Mouse (Mus musculus): ENCODE data around the gene Ckm. TPM values are rescaled to one million over a fixed set of nuclear protein-coding genes. Genes with fewer than 3 reads are reported as not detected.

The Ckm gene
- polyA plus RNA-seq, 1 experiment from 2014 or later = not detected

- no peak overlapping the region for H3K27ac ChIP-seq
- peak; percentile 49 for ATAC-seq
- WGBS = 36% methylated on average over 3 of the region's 3 CpGs
These were observed 38.8 kb downstream of the Ckm start for GRCm38 (mm10) chr7:19443344-19443743.

GRCm38 (mm10) chr7:19444801-19445200 is 40.2 kb downstream of the Ckm start:
- Histone ChIP-seq H3K4me2 (no peak overlapping the region), H3K27ac (no peak overlapping the region), H3K36me3 (ENCODE audit: poor library complexity, severe bottlenecking) (peaks cover 88% of the 10 kb centered on the region), H3K4me3 (no peak overlapping the region), H3K9me3 (replicated peaks) (no peaks in the 10 kb centered on the region), H3K27me3 (no peaks in the 10 kb centered on the region), H3K9ac (no peak overlapping the region), H3K4me1 (no peaks in the 10 kb centered on the region)
- 89% methylated on average over 12 of the region's 12 CpGs for WGBS
- ATAC-seq = no peak

More at GRCm38 (mm10) chr7:19443344-19443743, 38.8 kb downstream of the Ckm start:
- peaks cover 78% of the 10 kb centered on the region for H3K36me3 ChIP-seq (ENCODE audit: poor library complexity, severe bottlenecking)
- no peaks in the 10 kb centered on the region for H3K27me3 ChIP-seq
- no peak overlapping the region for H3K4me3 ChIP-seq
- no peaks in the 10 kb centered on the region for H3K4me1 ChIP-seq
- H3K9me3 ChIP-seq (replicated peaks) = no peaks in the 10 kb centered on the region
- H3K9ac ChIP-seq = no peak overlapping the region
- H3K4me2 ChIP-seq = no peak overlapping the region

- Histone ChIP-seq H3K4me2 (no peak overlapping the region), H3K4me3 (no peak overlapping the region), H3K36me3 (ENCODE audit: poor library complexity, severe bottlenecking) (peaks cover 85% of the 10 kb centered on the region), H3K4me1 (no peaks in the 10 kb centered on the region), H3K27me3 (no peaks in the 10 kb centered on the region), H3K9ac (no peak overlapping the region), H3K9me3 (replicated peaks) (no peaks in the 10 kb centered on the region), H3K27ac (no peak overlapping the region)
- WGBS = 85% methylated on average over 16 of the region's 16 CpGs
- ATAC-seq = no peak
These were observed 43.1 kb downstream of the Ckm start for GRCm38 (mm10) chr7:19447689-19448088.

- no peaks in the 10 kb centered on the region for H3K4me1 ChIP-seq
- no peaks in the 10 kb centered on the region for H3K9me3 ChIP-seq (replicated peaks)
- H3K27me3 ChIP-seq = no peaks in the 10 kb centered on the region
- peaks cover 78% of the 10 kb centered on the region for H3K36me3 ChIP-seq (ENCODE audit: poor library complexity, severe bottlenecking)
- H3K4me3 ChIP-seq = no peak overlapping the region
- ATAC-seq = 0 out of 2 replicates have a peak, but pooled peaks have one; percentile 25
- 90% methylated on average over 12 of the region's 12 CpGs for WGBS
- H3K4me2 ChIP-seq = no peak overlapping the region
- H3K9ac ChIP-seq = no peak overlapping the region
- no peak overlapping the region for H3K27ac ChIP-seq
These were observed 44.6 kb downstream of the Ckm start for GRCm38 (mm10) chr7:19449165-19449564.

- no peak for ATAC-seq
- Histone ChIP-seq H3K4me3 (no peak overlapping the region), H3K27ac (no peak overlapping the region), H3K27me3 (no peaks in the 10 kb centered on the region), H3K9me3 (replicated peaks) (no peaks in the 10 kb centered on the region), H3K9ac (no peak overlapping the region), H3K36me3 (ENCODE audit: poor library complexity, severe bottlenecking) (peaks cover 38% of the 10 kb centered on the region), H3K4me2 (no peak overlapping the region), H3K4me1 (peaks cover 25% of the 10 kb centered on the region)
- WGBS = 93% methylated on average over 4 of the region's 4 CpGs
These were observed 50.6 kb downstream of the Ckm start for GRCm38 (mm10) chr7:19455186-19455585.

- no peak for ATAC-seq
- Histone ChIP-seq H3K4me1 (peaks cover 25% of the 10 kb centered on the region), H3K27me3 (no peaks in the 10 kb centered on the region), H3K4me3 (no peak overlapping the region), H3K9me3 (replicated peaks) (no peaks in the 10 kb centered on the region), H3K9ac (no peak overlapping the region), H3K36me3 (ENCODE audit: poor library complexity, severe bottlenecking) (peaks cover 30% of the 10 kb centered on the region), H3K27ac (no peak overlapping the region), H3K4me2 (peak overlapping the region; percentile 98; the same call in 1 of the 2 replicates)
- 82% methylated on average over 11 of the region's 11 CpGs for WGBS
These were observed 51.4 kb downstream of the Ckm start for GRCm38 (mm10) chr7:19455819-19456495.

- H3K9ac ChIP-seq = no peak overlapping the region
- 97% methylated on average over 7 of the region's 7 CpGs for WGBS
- peak overlapping the region; percentile 98 for H3K4me2 ChIP-seq
These were observed 52.1 kb downstream of the Ckm start for GRCm38 (mm10) chr7:19456628-19457027.

GRCm38 (mm10) chr7:19457414-19458071 is 53.0 kb downstream of the Ckm start:
- peak overlapping the region; percentile 88 for H3K4me3 ChIP-seq
- H3K27ac ChIP-seq = peak overlapping the region; percentile 68; the same call in 1 of the 2 replicates
- H3K9me3 ChIP-seq (replicated peaks) = no peaks in the 10 kb centered on the region
- H3K4me1 ChIP-seq = peaks cover 25% of the 10 kb centered on the region
- 10% methylated on average over 14 of the region's 14 CpGs for WGBS
- no peaks in the 10 kb centered on the region for H3K27me3 ChIP-seq
- peak overlapping the region; percentile 98 for H3K4me2 ChIP-seq
- H3K36me3 ChIP-seq (ENCODE audit: poor library complexity, severe bottlenecking) = peaks cover 17% of the 10 kb centered on the region
- peak overlapping the region; percentile 94 for H3K9ac ChIP-seq
- ATAC-seq = no peak

More at GRCm38 (mm10) chr7:19456628-19457027, 52.1 kb downstream of the Ckm start:
- Histone ChIP-seq H3K27me3 (no peaks in the 10 kb centered on the region), H3K4me3 (no peak overlapping the region), H3K9me3 (replicated peaks) (no peaks in the 10 kb centered on the region), H3K27ac (no peak overlapping the region), H3K4me1 (peaks cover 25% of the 10 kb centered on the region), H3K36me3 (ENCODE audit: poor library complexity, severe bottlenecking) (peaks cover 24% of the 10 kb centered on the region)
- no peak for ATAC-seq

GRCm38 (mm10) chr7:19458072-19458486 is 53.5 kb downstream of the Ckm start:
- WGBS = under 1% methylated on average over 23 of the region's 31 CpGs
- Histone ChIP-seq H3K4me2 (peak overlapping the region; percentile 98), H3K36me3 (ENCODE audit: poor library complexity, severe bottlenecking) (peaks cover 17% of the 10 kb centered on the region), H3K9me3 (replicated peaks) (no peaks in the 10 kb centered on the region), H3K4me3 (peak overlapping the region; percentile 88), H3K4me1 (peaks cover 25% of the 10 kb centered on the region), H3K9ac (peak overlapping the region; percentile 94), H3K27me3 (peaks cover 3% of the 10 kb centered on the region), H3K27ac (peak overlapping the region; percentile 68)
- ATAC-seq = peak; percentile 73

GRCm38 (mm10) chr7:19458591-19459111 is 54.1 kb downstream of the Ckm start, which contains the start of gene Mark4:
Gene Mark4, minus strand, starts transcription at chr7:19458821.
- Histone ChIP-seq H3K9me3 (replicated peaks) (no peaks in the 10 kb centered on the region), H3K4me1 (peaks cover 25% of the 10 kb centered on the region), H3K4me3 (peak within 1 kb of the TSS; percentile 88), H3K27ac (peak within 1 kb of the TSS; percentile 79), H3K36me3 (ENCODE audit: poor library complexity, severe bottlenecking) (peaks cover 13% of the 10 kb centered on the region), H3K4me2 (peak within 1 kb of the TSS; percentile 98), H3K9ac (peak within 1 kb of the TSS; percentile 94), H3K27me3 (peaks cover 9% of the 10 kb centered on the region)
- WGBS = under 1% methylated on average over 18 of the region's 42 CpGs
- ATAC-seq = peak; percentile 91

- no peak for ATAC-seq
- peak overlapping the region; percentile 79 for H3K27ac ChIP-seq
- WGBS = 14% methylated on average over 6 of the region's 6 CpGs
- peaks cover 13% of the 10 kb centered on the region for H3K27me3 ChIP-seq
- peaks cover 13% of the 10 kb centered on the region for H3K36me3 ChIP-seq (ENCODE audit: poor library complexity, severe bottlenecking)
- no peaks in the 10 kb centered on the region for H3K9me3 ChIP-seq (replicated peaks)
- peaks cover 25% of the 10 kb centered on the region for H3K4me1 ChIP-seq
- H3K9ac ChIP-seq = peak overlapping the region; percentile 94
- H3K4me3 ChIP-seq = peak overlapping the region; percentile 88
- H3K4me2 ChIP-seq = peak overlapping the region; percentile 98
These were observed 54.7 kb downstream of the Ckm start for GRCm38 (mm10) chr7:19459144-19459870.
